Mouse (Mus musculus): Measurements from ENCODE around the gene Plod3.
A peak's percentile ranks its signal among the peaks of the same experiment; 100 is the strongest.

The Plod3 gene

GRCm38 (mm10) chr5:136965210-136965609 lies 21.6 kb upstream of the Plod3 start:
- DNase-seq (ENCODE audit: low spot score): no peak

- no peak for DNase-seq (ENCODE audit: low spot score)
These were observed 21.1 kb upstream of the Plod3 start for GRCm38 (mm10) chr5:136965686-136966085.

DNA sequence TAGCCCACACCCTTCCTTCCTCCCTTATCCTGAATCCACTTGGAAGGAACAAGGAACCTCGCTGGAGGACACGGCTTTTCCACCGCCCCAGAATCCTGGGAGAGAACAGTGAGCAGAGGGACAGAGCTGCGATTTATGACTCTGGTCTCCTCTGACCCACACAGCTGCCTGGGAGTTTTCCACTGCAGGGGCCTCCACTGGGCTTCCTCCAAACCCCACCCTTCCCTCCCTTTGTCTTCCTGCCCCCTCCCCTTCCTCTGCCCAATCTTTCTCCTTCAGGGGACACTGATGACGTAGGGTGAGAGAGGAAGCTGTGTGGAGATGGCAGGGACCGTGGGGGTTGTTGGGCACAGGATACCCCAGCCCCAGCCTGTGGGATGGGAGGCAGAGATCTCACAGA lies 20.5 kb upstream of the Plod3 start, which contains the start of gene Cldn15:
Cldn15 (plus strand) TSS at position 286 of the 400 bp plus-strand sequence.
- DNase-seq (ENCODE audit: low spot score): no peak

GRCm38 (mm10) chr5:136966861-136967455 lies 19.9 kb upstream of the Plod3 start:
- DNase-seq (ENCODE audit: low spot score): no peak

- DNase-seq (ENCODE audit: low spot score): peak; percentile 46
These were observed 19.2 kb upstream of the Plod3 start for GRCm38 (mm10) chr5:136967592-136967991.

DNA sequence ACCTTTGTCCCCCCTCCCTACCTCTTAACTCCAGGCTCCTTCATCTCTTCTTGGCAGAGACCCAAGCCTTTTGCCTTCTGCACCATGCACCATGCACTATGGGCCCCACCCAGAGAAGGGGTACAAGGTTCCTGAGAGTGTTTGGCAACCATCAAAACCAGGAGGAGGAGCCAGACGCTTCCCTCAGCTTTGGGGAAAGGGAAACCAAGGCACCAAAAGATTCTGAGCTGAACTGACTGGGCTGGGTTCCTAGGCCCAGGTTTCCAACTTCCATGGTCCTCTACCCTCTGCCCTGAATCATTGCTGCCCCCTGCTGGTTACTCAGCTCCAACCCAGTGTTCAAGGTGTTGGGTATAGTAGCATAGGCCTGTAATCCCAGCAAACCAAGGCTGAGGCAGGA lies 16.1 kb upstream of the Plod3 start:
- no peak for DNase-seq (ENCODE audit: low spot score)

GRCm38 (mm10) chr5:136973670-136974069 lies 13.1 kb upstream of the Plod3 start:
- DNase-seq (ENCODE audit: low spot score): no peak

- no peak for DNase-seq (ENCODE audit: low spot score)
These were observed 9.1 kb upstream of the Plod3 start for GRCm38 (mm10) chr5:136977769-136978168.

DNA sequence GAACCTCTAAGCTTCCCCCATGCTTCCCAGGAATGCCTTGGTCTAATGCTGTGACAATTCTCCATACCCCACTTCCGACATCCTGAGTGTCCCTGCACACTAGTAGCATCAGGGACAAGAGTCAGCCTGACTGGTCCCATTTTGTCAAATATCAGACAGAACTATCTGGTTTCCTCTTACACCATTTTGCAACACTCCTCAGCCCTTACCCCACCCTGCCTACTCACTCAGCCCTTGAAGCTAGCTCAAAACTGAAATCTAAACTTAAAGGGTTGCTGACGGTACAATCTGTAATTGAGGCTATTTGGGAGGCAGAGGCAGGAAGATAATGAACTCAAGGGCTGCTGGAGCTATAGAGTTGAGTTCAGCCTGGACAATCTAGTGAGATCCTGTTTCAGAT lies 7.1 kb upstream of the Plod3 start:
- DNase-seq (ENCODE audit: low spot score): no peak

- DNase-seq (ENCODE audit: low spot score): no peak
These were observed 5.8 kb upstream of the Plod3 start for GRCm38 (mm10) chr5:136980974-136981373.

GRCm38 (mm10) chr5:136982338-136982930 lies 4.4 kb upstream of the Plod3 start:
- DNase-seq (ENCODE audit: low spot score): no peak

DNA sequence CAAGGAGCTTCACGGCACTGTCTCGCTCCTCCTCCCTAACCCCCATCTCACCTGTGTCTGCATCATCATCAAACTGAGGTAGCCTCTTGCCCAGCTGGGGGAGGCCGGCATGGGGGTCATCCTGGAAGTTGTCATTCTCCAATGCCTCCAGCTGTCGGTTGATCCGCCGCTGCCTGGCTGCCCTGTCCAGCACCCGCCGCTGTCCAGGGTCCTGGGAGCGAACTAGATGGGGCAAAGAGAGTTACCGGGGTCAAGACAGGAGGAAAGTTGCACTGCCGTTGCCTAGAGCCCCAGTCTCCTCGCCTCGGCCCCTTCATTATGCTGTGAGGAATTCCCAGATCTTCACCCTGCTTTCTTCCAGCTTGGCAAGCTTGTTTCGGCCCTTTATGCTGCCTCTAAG lies 2.0 kb upstream of the Plod3 start:
- no peak for DNase-seq (ENCODE audit: low spot score)

- peak; percentile 80 for DNase-seq (ENCODE audit: low spot score)
These were observed 517 bp downstream of the Plod3 start for GRCm38 (mm10) chr5:136987138-136987933.

- no peak for DNase-seq (ENCODE audit: low spot score)
These were observed 1.1 kb downstream of the Plod3 start, which contains the start of gene Znhit1 for GRCm38 (mm10) chr5:136987934-136988271. Gene Znhit1 (minus strand): TSS chr5:136988021.

- no peak for DNase-seq (ENCODE audit: low spot score)
These were observed 1.6 kb downstream of the Plod3 start for GRCm38 (mm10) chr5:136988420-136988819.

- DNase-seq (ENCODE audit: low spot score): no peak
These were observed 3.0 kb downstream of the Plod3 start for GRCm38 (mm10) chr5:136989801-136990200.

DNA sequence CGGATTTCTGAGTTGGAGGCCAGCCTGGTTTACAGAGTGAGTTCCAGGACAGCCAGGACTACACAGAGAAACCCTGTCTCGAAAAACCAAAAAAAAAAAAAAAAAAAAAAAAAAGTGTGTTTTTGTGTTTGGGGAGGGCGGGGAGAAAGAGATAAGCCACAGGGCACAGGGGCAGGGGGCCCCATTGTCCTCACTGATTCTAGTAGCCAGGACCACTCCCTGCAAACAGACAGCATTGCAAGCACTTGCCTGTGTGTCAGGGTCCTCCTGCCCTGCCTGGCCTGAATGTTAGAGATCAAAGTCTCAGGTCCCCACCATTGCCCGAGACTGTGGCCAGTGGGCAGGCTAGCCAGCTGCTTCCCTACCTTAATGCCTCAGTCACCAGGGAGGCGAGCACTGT lies 12.6 kb downstream of the Plod3 start:
- DNase-seq (ENCODE audit: low spot score): no peak

DNA sequence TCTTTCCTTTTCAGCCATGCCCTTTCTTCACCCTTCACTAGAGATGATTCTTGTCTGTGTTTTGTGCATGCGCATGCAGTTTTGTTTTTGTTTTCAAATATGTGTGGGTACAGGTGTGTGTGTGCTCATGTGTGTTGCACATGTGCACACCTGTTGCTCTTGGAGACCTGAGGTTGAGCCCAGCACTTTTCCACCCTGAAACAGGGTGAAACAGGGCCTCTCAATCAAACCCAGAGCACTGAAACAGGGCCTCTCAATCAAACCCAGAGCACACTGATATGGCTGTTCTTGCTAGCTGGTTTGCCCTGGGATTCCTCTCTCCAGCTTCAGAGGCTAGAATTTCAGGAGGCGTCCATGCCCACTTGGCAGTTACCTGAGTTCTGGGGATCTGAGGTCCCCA lies 13.8 kb downstream of the Plod3 start:
- no peak for DNase-seq (ENCODE audit: low spot score)

- no peak for DNase-seq (ENCODE audit: low spot score)
These were observed 20.5 kb downstream of the Plod3 start for GRCm38 (mm10) chr5:137007276-137007675.

- no peak for DNase-seq (ENCODE audit: low spot score)
These were observed 23.2 kb downstream of the Plod3 start for GRCm38 (mm10) chr5:137009988-137010387.

GRCm38 (mm10) chr5:137012401-137012950 lies 25.7 kb downstream of the Plod3 start:
- DNase-seq (ENCODE audit: low spot score): no peak

- DNase-seq (ENCODE audit: low spot score): no peak
These were observed 29.1 kb downstream of the Plod3 start for GRCm38 (mm10) chr5:137015913-137016312.

- no peak for DNase-seq (ENCODE audit: low spot score)
These were observed 37.5 kb downstream of the Plod3 start for GRCm38 (mm10) chr5:137024318-137024717.
